Mouse (Mus musculus) lung, postnatal 14 days (tissue): ENCODE measurements around the gene Gli1.
A peak's percentile ranks its signal among the peaks of the same experiment; 100 is the strongest.

ENCODE experiments used
- DNase-seq: peaks from one replicate; pipeline ENCODE4 v3.0.0; 2021

The Gli1 gene

GRCm38 (mm10) chr10:127341891-127342639 is at the start of gene Gli1:
Gene Gli1 (minus strand): TSS chr10:127341974.
- peak; percentile 90 for DNase-seq

GRCm38 (mm10) chr10:127381743-127382134 is 40.0 kb upstream of the Gli1 start:
- no peak for DNase-seq

DNA sequence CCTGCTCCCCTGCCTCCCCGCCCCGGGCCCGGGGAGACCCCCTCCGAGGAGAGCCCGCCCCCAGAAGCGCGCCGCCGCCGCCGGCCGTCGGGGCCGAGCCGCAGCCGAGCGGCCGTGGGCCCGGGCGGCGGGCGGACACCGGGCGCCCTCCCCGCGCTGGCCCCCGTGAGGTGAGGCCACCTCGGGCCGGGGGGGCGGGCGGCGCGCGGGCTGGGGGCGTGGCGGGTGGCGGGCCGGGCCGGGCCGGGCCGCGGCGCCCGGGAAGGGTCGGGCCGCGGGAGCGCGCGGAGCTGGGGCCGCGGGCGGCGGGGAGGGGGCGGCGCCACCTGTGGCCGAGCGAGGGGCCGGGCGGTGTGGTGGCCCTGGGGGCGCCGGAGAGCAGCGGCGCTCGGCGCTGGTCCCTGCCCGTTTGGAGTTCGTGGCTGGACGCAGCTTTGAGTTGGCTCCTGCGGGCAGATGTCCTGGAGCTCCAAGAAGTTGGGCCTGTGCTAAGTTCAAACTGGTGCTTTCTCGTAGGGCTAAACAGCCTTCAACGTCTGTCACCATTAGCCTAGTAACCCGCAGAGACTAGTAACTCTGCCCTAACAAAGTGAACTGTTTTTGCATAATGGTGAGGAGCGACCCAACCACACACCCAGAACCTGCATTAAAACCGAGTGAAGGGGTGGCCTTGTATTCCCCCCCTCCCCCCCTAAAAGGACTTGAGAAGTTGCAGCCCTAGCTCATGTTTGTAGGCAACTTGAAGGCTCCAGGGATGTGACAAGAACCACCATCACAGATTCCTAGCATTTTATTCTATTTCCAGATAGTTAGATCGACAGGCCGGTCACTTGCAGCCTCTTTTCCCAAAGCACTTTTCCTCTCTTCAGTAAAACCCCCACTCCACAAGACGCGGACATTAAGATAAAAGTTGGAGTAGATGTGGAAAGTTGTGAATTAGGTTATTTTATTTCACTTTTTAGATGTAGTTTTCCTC is 39.3 kb upstream of the Gli1 start:
- peak; percentile 73 for DNase-seq

DNA sequence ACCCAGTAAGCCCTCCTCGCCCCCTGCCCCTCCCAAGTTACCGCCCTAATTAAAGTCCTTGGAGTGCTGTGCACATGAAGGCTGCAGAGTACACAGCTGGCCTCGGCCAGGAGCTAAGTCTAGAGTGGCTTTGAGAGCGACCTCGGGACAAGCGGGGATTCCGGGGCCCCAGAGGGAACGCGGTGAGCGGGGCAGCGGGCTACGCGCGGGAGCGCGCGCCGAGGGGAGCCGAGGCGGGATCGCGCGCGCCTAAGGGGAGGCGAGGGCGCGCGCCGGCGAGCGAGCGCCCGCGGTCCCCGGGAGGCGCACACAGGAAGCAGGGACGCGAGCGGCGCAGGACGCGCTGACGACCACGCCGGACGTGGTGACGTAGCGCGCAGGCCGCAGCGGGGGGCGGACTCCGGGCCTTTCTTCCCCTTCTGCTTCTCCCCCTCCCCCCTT is 38.5 kb upstream of the Gli1 start, which contains the start of gene R3hdm2:
R3hdm2 (plus strand) TSS at position 77 of the 441 bp plus-strand sequence.
- DNase-seq, result peak; percentile 92

- DNase-seq, result no peak
Observed at GRCm38 (mm10) chr10:127379654-127380053, 37.9 kb upstream of the Gli1 start.

GRCm38 (mm10) chr10:127377700-127378099 is 35.9 kb upstream of the Gli1 start:
- DNase-seq, result no peak

DNA sequence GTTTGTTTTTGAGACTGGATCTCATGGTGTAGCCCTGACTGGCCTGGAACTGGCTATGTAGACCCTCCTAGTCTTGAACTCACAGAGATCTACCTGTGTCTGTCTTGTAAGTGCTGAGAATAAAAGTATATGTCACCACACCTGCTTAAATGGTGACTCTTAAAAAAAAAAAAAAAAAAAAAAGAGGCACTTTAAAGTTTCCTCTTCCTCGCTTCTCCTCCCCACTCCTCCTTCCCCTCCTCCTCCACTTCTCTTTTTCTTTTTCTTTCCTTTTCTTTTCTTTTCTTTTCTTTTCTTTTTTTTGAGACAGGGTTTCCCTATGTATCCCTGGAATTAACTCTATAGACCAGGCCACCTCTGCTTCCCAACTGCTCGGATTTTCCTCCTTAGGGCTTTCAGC is 29.2 kb upstream of the Gli1 start:
- no peak for DNase-seq

DNA sequence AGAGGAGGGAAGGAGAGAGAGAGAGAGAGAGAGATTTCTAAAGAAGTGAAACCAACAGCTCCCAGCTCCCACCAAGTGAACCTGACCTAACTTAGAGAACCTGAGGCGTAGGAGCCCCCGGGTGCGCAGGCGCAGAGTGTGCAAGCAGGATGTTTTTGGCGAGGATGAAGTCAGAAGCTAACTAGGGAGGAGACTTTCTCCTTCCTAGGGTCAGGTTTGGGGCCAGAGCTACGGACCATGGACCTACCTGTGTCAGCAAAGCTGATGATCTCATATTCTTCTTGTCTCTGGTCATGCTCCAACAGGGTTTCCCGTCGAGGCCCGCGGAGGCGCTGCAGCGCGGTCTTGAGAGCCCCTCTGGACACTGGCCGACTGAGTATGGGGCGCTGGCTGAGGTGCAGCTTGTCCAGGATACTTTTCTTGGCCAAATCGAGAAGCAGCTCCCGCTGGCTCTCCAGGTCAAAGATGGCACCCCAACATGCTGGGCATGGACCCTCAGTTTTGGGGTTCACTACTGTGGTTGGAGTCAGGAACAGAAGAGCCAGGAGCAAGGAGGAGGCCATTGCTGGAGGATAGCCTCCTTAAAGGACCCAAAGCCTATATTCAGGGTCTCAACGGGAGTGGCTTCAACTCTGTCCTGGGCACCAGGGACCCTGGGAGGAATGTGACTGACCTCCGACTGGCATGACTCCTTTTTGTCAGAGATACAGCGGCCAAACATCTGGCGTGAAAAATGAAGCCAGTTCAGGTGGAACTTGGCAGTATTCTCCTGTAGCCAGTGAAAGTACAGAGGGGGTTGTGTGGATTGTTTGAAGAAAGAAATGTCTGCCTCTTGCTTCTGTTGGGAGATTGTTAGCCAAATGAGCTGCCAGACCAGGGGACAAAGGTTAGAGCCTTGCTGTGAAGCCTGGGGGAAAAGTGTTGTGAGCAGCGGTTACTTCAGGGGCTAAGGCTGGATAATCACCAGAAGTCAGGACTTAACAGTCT is 28.4 kb upstream of the Gli1 start, which contains the start of gene Inhbc:
Inhbc (minus strand) TSS at position 598 of the 987 bp plus-strand sequence.
- no peak for DNase-seq

GRCm38 (mm10) chr10:127368273-127368672 is 26.5 kb upstream of the Gli1 start:
- no peak for DNase-seq

DNA sequence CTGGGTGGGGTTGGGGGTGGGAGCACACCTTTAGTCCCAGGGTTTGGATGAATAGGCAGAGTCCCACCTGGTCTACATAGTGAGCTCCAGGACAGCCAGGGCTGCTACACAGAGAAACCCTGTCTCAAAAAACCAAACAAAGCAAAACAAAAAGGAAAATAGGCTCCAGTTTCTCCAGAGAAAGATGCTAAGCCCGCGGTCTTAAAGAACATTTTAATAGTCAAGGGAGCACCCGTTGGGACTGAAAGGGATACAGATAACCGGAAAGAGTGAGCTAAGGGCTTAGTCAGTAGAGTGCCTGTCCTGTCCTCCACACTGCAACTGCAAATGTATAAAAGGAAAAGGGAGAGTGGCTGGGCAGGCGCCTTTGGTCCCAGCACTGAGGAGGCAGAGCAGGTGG is 25.3 kb upstream of the Gli1 start:
- no peak for DNase-seq

GRCm38 (mm10) chr10:127360714-127361113 is 18.9 kb upstream of the Gli1 start:
- no peak for DNase-seq

GRCm38 (mm10) chr10:127355336-127355735 is 13.6 kb upstream of the Gli1 start:
- DNase-seq, result no peak

DNA sequence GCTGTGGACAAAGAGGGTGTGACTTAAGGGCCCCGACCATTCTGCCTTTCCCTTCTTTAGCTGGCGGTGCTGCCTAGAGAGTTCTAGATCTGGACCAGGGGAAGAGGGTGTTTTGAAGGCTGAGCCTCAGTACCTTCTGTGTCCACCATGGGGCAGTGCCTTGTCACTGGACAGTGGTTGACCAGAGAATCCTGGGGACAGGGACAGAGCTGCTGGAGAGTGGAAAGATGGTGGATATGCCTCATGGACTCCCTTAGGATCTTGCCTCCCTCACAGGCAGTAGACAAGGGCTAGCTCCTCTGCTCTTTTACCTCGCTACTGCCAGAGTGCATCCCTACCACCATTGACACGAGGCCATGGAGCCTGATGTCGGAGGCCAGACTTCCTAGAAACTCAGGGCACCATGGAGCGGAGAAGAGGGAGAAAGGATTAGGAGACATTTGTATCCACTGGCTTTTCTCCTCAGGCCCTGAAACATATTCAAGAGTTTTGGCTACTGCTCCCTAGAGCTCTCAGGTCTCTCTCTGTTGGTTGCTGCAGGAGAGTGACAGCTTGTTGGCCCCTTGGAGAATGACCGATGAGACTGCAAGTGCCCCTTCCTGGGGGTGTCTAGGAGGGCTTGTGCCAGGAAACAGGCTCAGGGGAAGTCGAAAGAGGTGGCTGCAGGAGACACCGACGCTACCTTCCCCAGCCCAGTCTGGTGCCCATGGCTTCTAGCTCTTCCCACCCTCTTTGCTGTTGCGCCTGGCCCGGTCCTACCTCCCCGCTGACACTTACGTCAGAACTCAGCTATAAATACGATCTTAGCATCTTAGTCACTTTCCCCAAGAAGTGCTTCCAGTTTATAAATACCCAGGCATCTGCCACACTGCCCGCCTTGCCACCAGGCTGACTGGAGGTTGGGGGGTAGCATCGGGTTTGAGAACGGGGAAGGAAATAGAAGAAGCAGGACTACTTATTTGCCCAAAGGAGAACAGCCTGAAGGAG is 12.4 kb upstream of the Gli1 start, which contains the start of gene Inhbe:
Inhbe (minus strand) TSS at position 503 of the 987 bp plus-strand sequence.
- DNase-seq, result no peak

DNA sequence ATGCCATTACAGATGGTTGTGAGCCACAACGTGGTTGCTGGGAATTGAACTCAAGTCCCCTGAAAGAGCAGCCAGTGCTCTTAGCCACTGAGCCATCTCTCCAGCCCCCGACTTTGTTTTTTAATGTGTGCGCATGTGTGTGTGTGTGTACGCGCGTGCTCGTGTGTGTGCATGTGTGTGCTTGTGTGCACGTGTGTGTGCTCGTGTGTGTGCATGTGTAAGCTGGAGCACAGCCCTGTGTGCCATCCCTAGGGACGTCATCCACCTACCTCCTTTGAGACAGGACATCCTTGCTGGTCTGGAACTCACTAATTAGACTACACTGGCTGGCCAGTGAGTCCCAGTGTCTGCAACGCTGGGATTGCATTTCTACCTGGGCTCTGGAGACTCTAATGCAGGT is 11.0 kb upstream of the Gli1 start:
- no peak for DNase-seq

DNA sequence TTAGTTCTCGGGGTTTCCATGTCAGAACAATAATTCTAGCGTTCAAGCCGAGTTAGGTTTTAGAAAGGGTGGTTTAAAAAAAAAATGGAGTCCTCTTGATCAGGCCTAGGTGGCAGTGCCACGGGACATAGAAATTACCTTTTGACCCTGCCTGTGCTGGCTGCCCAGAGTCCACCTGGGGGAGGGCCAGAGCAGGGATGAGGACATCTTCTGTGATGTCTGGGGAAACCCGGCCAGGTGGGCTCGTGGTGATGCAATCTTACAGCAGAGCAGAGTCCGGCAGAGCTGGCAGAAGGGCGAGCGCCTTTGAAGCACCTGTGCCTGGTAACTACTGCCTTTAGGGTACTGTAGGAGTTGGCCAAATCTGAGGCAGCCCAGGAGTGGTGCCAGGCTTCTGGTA is 10.4 kb upstream of the Gli1 start:
- no peak for DNase-seq

- DNase-seq, result no peak
Observed at GRCm38 (mm10) chr10:127351719-127352118, 9.9 kb upstream of the Gli1 start.

- DNase-seq, result no peak
Observed at GRCm38 (mm10) chr10:127351285-127351595, 9.5 kb upstream of the Gli1 start.

- peak; percentile 78 for DNase-seq
Observed at GRCm38 (mm10) chr10:127350594-127351284, 9.0 kb upstream of the Gli1 start.

DNA sequence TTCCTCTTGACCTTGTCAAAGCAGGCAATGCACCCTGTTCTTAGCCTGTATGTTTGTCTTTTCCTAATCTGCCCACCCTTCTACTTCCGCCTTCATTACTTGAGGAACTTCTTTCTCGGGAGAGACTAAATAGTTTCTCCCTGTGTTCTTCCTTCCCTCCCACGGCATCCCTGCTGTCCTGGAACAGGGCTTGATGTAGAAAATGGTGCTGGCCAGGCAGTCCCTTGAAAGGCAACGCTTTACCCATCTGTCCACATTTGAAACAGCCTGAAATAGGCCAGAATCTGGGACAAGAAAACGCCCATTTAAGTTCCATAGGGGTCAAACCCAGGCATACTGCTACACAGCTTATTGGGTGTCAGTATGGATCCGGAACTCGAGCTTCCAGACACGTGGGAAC is 8.0 kb upstream of the Gli1 start:
- no peak for DNase-seq

GRCm38 (mm10) chr10:127348957-127349356 is 7.2 kb upstream of the Gli1 start:
- no peak for DNase-seq

DNA sequence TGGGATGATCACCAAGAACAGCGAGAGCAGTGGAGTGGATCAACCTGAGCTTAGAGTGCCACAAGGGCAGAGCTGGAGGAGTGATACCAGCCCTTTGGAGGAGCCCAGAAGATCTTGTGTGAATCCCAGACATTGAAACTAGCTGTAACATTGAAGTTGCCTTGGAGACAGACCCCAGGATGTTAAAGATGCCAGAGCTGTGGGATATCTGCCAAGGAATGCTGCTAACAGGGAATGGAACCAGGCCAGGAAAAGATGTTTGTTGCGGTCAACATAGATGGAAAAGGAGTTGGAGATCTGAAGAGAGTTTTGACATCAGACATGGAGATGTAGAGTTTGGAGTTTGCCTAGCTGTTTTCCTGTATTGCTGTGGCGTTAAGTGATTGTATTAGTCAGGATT is 4.4 kb upstream of the Gli1 start:
- DNase-seq, result no peak
